Mouse (Mus musculus) lung, embryonic 14.5 days (tissue): ENCODE results near the gene Pi4k2a. TPM values are rescaled to one million over a fixed set of nuclear protein-coding genes. Genes with fewer than 3 reads are reported as not detected.

Experiments
- ATAC-seq: fragments of 200-750 bp; cut with Nextera tagmentation; 2 replicates; pipeline ENCODE4 v1.8.0; 2017; ENCODE audit warnings: mild to moderate bottlenecking, moderate TSS enrichment, moderate library complexity; ENCODE audit not compliant: insufficient read depth
- DNase-seq: peaks from one replicate; pipeline ENCODE4 v3.0.0-alpha.2; 2015
- H3K27ac ChIP-seq: fragments of 300-500 bp; sonication (generic); 2 replicates; pipeline ENCODE4 v1.5.1; 2014; ENCODE audit warnings: low read depth, mild to moderate bottlenecking, moderate library complexity
- H3K27me3 ChIP-seq: fragments of 300-500 bp; sonication (generic); 2 replicates; pipeline ENCODE4 v1.6.1; 2014; ENCODE audit warnings: low read length, control low read depth; ENCODE audit not compliant: insufficient read depth
- H3K36me3 ChIP-seq: fragments of 300-500 bp; sonication (generic); 2 replicates; pipeline ENCODE4 v1.6.1; 2014; ENCODE audit warnings: control low read depth; ENCODE audit not compliant: insufficient read depth
- H3K4me1 ChIP-seq: fragments of 300-500 bp; sonication (generic); 2 replicates; pipeline ENCODE4 v1.6.1; 2014; ENCODE audit warnings: antibody characterized with exemption, control low read depth; ENCODE audit not compliant: insufficient read depth
- H3K4me2 ChIP-seq: fragments of 300-500 bp; sonication (generic); 2 replicates; pipeline ENCODE4 v1.6.1; 2014; ENCODE audit warnings: mild to moderate bottlenecking
- H3K4me3 ChIP-seq: fragments of 300-500 bp; sonication (generic); 2 replicates; pipeline ENCODE4 v1.5.1; 2014; ENCODE audit warnings: low read depth, low read length
- H3K9ac ChIP-seq: fragments of 300-500 bp; sonication (generic); 2 replicates; pipeline ENCODE4 v1.6.1; 2014
- H3K9me3 ChIP-seq: fragments of 300-500 bp; sonication (generic); 2 replicates; pipeline ENCODE4 v1.6.1; 2016; ENCODE audit warnings: low read depth, low read length, control low read depth
- CTCF ChIP-seq: IDR thresholded peaks from 2 replicates; pipeline ENCODE4 v1.5.1; 2016; ENCODE audit warnings: antibody characterized with exemption, low read depth
- WGBS: fragments of 180-500 bp; shearing (Covaris S2); extraction: QIAGEN DNeasy Blood & Tissue Kit; methylation state at CpG from one replicate; pipeline ENCODE4 v1.1.7; 2014; 5-methylcytosine and 5-hydroxymethylcytosine counted together
- polyA plus RNA-seq: library from polyadenylated mRNA; unstranded; fragments of >200 nt; fragmentation: Nextera tagmentation; extraction: Ambion mirVana; gene quantifications from 2 replicates; pipeline ENCODE4 v1.2.1, GENCODE M21; 2014

The Pi4k2a gene
- polyA plus RNA-seq, 1 experiment from 2014 or later: 34.3 TPM

DNA sequence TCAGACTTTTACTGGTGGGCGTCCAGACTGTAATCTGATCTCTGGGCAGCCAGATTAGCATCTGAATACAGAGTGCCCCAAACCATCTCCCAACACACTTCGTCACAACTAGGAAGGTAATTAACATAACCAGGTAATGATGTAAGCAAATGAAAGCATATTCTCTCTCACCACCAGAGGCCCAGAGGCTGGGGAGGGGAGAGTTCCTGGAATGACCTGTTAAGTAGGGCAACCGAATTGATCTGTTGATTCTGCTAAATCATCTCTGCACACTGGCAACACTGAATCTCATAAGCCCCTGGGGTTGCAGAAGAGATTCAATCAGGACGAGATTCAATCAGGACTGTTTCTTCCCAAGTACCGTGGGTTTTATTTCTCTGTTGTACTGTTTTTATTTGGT is 45.9 kb downstream of the Pi4k2a start:
- Histone ChIP-seq H3K4me3 (no peak overlapping the region), H3K27ac (no peak overlapping the region), H3K27me3 (no peaks in the 10 kb centered on the region), H3K9me3 (no peaks in the 10 kb centered on the region), H3K4me2 (no peak overlapping the region), H3K36me3 (no peaks in the 10 kb centered on the region), H3K9ac (no peak overlapping the region), H3K4me1 (no peaks in the 10 kb centered on the region)
- DNase-seq (no peak), ATAC-seq (no peak)
- TF ChIP-seq CTCF: no peak
- 24% methylated on average over 5 of the region's 5 CpGs for WGBS

DNA sequence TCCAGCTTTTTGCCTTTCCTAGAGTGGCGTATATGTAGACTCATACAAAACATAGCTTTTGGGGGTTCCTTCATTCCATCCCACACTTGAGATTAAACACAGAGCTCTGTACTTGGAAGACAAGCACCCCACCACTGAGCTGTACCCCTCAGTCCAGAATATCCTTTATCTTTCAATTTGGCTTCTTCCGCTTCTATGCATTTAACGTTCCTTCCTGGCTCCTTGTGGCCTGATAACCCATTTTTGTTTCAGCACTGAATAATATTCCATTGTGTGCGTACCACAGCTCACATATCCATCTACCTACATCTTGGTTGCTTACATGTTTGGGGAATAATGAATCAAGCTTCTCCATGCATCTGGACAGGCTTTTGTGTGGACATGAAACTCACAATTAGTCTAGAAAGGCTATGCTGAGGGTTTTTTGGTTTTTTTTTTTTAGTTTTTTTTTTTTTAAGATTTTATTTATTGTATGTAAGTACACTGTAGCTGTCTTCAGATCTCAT is 47.0 kb downstream of the Pi4k2a start:
- Histone ChIP-seq H3K4me3 (no peak overlapping the region), H3K4me1 (no peaks in the 10 kb centered on the region), H3K36me3 (no peaks in the 10 kb centered on the region), H3K27ac (no peak overlapping the region), H3K27me3 (no peaks in the 10 kb centered on the region), H3K9me3 (no peaks in the 10 kb centered on the region), H3K4me2 (no peak overlapping the region), H3K9ac (no peak overlapping the region)
- TF ChIP-seq CTCF: no peak
- DNase-seq (no peak), ATAC-seq (no peak)
- WGBS: 91% methylated on average over 4 of the region's 4 CpGs

DNA sequence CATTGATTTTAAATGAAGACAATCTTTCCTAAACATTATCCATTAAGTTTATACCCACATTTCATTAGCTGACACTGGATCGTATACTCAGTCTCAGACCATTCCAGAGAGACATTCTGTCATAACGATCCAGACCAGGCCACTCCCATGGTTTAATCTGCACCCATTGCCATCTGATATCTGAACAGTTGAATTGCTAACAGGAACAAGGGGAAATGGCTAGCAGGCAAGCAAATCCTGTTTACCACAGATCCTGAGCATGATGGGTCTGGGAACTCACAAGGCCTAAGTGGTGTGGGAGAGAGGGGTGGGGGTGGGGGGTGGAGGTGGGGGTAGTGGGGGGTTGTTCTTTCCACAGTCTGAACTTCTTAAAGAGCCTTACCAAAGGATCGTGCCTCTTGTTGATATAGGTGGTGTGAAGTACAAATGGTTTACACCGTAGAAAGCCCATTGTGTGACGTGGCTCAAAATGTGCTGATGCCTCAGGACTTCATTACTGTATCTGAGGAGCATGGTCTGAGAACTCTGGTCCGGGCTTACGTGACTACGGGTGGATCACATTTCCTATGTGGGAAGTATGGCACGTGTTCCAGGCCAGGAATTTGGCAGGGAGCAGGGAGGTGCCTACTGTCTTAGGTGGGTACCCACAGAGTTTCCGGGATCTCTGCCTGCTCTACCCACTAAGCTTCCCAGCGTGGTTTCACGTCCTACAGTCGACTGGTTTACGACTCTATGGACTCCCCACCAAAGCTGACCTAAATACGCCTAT is 48.4 kb downstream of the Pi4k2a start:
- Histone ChIP-seq H3K27me3 (no peaks in the 10 kb centered on the region), H3K27ac (no peak overlapping the region), H3K4me3 (no peak overlapping the region), H3K9me3 (no peaks in the 10 kb centered on the region), H3K4me1 (no peaks in the 10 kb centered on the region), H3K4me2 (no peak overlapping the region), H3K36me3 (no peaks in the 10 kb centered on the region), H3K9ac (no peak overlapping the region)
- DNase-seq (no peak), ATAC-seq (no peak)
- TF ChIP-seq CTCF: no peak
- 76% methylated on average over 15 of the region's 15 CpGs for WGBS

DNA sequence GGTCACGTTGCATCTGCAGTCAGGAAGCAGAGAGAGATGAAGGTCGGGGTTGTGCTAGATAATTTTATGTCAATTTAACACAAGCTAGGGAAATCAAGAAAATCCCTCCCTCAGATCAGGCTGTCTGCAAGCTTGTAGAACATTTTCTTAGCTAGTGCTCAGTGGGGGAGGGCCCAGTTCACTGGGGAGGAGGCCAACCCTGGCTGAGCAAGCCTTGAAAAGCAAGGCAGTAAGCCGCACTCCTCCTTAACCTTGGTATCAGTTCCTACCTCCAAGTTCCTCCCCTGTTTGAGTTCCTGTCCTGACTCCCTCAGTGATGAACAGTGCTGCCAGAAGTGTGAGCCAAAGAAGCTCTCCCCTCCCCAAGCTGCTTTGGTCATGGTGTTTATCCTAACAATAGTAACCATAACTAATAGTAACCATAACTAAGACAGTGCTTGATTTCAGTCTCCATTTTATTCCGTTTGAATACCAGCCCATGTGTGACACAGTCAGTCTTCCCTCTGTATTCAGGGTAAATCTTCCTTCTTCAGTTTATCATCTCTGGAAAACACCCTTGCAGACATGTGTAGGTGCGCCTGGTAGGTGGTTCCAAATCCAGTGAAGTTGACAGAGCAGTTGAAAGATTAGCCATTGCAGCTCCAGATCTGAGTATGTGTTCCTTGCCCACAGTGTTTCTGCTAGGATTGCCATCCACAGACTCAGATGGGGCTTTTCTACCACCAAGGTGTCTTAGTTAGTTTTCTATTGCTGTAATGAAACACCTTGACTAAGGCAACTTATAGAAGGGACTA is 49.7 kb downstream of the Pi4k2a start:
- Histone ChIP-seq H3K27ac (no peak overlapping the region), H3K36me3 (no peaks in the 10 kb centered on the region), H3K4me2 (no peak overlapping the region), H3K27me3 (no peaks in the 10 kb centered on the region), H3K4me3 (no peak overlapping the region), H3K9ac (no peak overlapping the region), H3K4me1 (no peaks in the 10 kb centered on the region), H3K9me3 (no peaks in the 10 kb centered on the region)
- 74% methylated on average over 5 of the region's 5 CpGs for WGBS
- no peak for ATAC-seq
- TF ChIP-seq CTCF: no peak
- DNase-seq: no peak

DNA sequence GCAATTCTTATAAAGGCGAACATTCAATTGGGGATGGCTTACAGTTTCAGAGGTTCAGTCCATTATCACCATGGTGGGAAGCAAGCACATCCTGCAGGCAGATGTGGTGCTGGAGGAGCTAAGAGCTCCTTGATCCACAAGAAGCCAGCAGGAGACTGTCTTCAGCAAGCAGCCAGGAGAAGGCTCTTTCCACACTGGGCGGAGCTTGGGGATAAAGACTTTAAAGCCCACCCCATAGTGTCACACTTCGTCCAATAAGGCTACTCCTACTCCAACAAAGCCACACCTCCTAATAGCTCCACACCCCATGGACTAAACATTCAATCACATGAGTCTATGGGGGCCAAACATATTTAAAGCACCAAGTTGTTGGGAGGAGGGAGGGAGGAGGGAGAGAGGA is 51.7 kb downstream of the Pi4k2a start:
- Histone ChIP-seq H3K27me3 (no peaks in the 10 kb centered on the region), H3K4me2 (no peak overlapping the region), H3K27ac (no peak overlapping the region), H3K4me3 (no peak overlapping the region), H3K9me3 (no peaks in the 10 kb centered on the region), H3K4me1 (no peaks in the 10 kb centered on the region; the same call in 1 of the 2 replicates), H3K9ac (no peak overlapping the region), H3K36me3 (no peaks in the 10 kb centered on the region)
- ATAC-seq (no peak), DNase-seq (no peak)
- WGBS: 74% methylated on average over 3 of the region's 3 CpGs
- no peak for TF ChIP-seq CTCF

DNA sequence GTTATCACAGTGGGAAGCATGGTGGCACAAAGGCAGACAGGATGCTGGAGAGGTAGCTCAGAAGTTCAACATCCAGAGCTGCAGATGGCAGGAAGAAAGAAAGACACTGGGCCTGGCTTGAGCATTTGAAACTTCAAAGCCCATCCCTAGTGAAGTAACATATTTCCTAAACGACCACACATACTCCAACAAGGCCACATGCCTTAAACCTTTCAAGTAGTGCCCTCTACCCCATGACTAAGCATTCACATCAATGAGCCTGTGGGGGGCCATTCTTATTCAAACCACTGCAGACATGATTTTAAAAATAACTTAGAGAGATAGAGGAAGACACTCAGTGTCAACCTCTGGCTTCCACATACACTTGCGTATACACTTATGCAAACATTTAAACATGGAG is 52.5 kb downstream of the Pi4k2a start:
- no peak for TF ChIP-seq CTCF
- Histone ChIP-seq H3K4me3 (no peak overlapping the region), H3K4me1 (no peaks in the 10 kb centered on the region; the same call in 1 of the 2 replicates), H3K27ac (no peak overlapping the region), H3K36me3 (no peaks in the 10 kb centered on the region), H3K9me3 (no peaks in the 10 kb centered on the region), H3K27me3 (no peaks in the 10 kb centered on the region), H3K4me2 (no peak overlapping the region), H3K9ac (no peak overlapping the region)
- WGBS: 76% methylated on average over 2 of the region's 2 CpGs
- ATAC-seq (no peak), DNase-seq (no peak)

DNA sequence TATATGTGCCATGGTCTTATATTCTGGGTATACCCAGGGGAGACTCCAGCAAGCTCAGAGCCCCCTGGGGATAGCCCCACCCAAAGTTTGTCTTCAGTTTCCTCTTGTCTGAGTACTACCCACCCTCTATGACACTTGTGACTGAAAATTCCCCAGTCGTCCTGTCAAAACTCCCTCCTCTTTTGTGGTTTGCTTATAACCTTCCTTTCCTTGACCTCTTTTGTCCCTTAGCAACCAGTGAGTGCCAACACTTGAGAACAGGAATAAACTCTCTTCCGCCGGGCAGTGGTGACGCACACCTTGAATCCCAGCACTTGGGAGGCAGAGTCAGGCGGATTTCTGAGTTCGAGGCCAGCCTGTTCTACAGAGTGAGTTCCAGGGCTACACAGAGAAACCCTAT is 53.8 kb downstream of the Pi4k2a start:
- no peak for ATAC-seq
- Histone ChIP-seq H3K9me3 (no peaks in the 10 kb centered on the region), H3K4me1 (peaks cover 4% of the 10 kb centered on the region), H3K36me3 (no peaks in the 10 kb centered on the region), H3K27me3 (no peaks in the 10 kb centered on the region), H3K4me3 (no peak overlapping the region), H3K4me2 (no peak overlapping the region), H3K9ac (no peak overlapping the region), H3K27ac (no peak overlapping the region)
- 37% methylated on average over 6 of the region's 6 CpGs for WGBS
- DNase-seq: no peak
- TF ChIP-seq CTCF: no peak
